ENCODE assay signal across 21 mouse cellular contexts in genomic region chr13:5433652-5434051, GRCm38 (mm10).
DNase-seq lines count a peak whose midpoint lies in the region; ATAC-seq lines count a peak whose summit lies in the region.
"Had no signal": no experiment of that assay in that cellular context is flagged by ENCODE, and none has a peak within 500 bp of the region (broad histone marks: within the 10 kb centered on the region; RNA-seq: fewer than 3 reads in every experiment).

No protein-coding gene starts in this region.

- no peak overlapping the region for H3K9ac ChIP-seq in forebrain, embryonic 13.5 days
- no peak overlapping the region for H3K9ac ChIP-seq in kidney, embryonic 14.5 days (ENCODE audit: low read depth, low read length)
- no peak overlapping the region for H3K9ac ChIP-seq in kidney, embryonic 16.5 days (replicated peaks; ENCODE audit: low read length)
- H3K9ac ChIP-seq: hindbrain, embryonic 12.5 days; limb, embryonic 12.5 days; liver, embryonic 14.5 days had no signal

- H3K4me3 ChIP-seq in forebrain, embryonic 10.5 days = no peak overlapping the region
- H3K4me3 ChIP-seq in forebrain, embryonic 13.5 days = no peak overlapping the region
- no peak overlapping the region for H3K4me3 ChIP-seq in kidney, embryonic 14.5 days (ENCODE audit: low read length)
- H3K4me3 ChIP-seq in kidney, embryonic 16.5 days (ENCODE audit: low read length) = no peak overlapping the region
- H3K4me3 ChIP-seq: hindbrain, embryonic 12.5 days; limb, embryonic 12.5 days; myocyte had no signal

- H3K36me3 ChIP-seq in forebrain, embryonic 10.5 days (replicated peaks) = no peaks in the 10 kb centered on the region
- H3K36me3 ChIP-seq in forebrain, embryonic 13.5 days (ENCODE audit: poor library complexity, severe bottlenecking) = no peaks in the 10 kb centered on the region
- no peaks in the 10 kb centered on the region for H3K36me3 ChIP-seq in kidney, embryonic 14.5 days (ENCODE audit: control insufficient read depth, insufficient read depth, low read length)
- H3K36me3 ChIP-seq in kidney, embryonic 16.5 days (ENCODE audit: insufficient read depth, low read length) = no peaks in the 10 kb centered on the region
- H3K36me3 ChIP-seq: hindbrain, embryonic 12.5 days; limb, embryonic 12.5 days had no signal

- no peaks in the 10 kb centered on the region for H3K27me3 ChIP-seq in forebrain, embryonic 10.5 days (ENCODE audit: poor library complexity, severe bottlenecking)
- H3K27me3 ChIP-seq in forebrain, embryonic 13.5 days = no peaks in the 10 kb centered on the region
- no peaks in the 10 kb centered on the region for H3K27me3 ChIP-seq in kidney, embryonic 14.5 days (ENCODE audit: control insufficient read depth, insufficient read depth, low read length)
- no peaks in the 10 kb centered on the region for H3K27me3 ChIP-seq in kidney, embryonic 16.5 days (ENCODE audit: insufficient read depth, low read length)
- H3K27me3 ChIP-seq: CH12.LX; hindbrain, embryonic 12.5 days; limb, embryonic 12.5 days had no signal

- no peak overlapping the region for H3K27ac ChIP-seq in forebrain, embryonic 10.5 days
- no peak overlapping the region for H3K27ac ChIP-seq in forebrain, embryonic 13.5 days
- no peak overlapping the region for H3K27ac ChIP-seq in kidney, embryonic 14.5 days (ENCODE audit: low read depth, low read length)
- no peak overlapping the region for H3K27ac ChIP-seq in kidney, embryonic 16.5 days (ENCODE audit: low read length)
- H3K27ac ChIP-seq: hindbrain, embryonic 12.5 days; limb, embryonic 12.5 days; liver, embryonic 14.5 days had no signal

- 58% methylated on average over 1 of the region's 1 CpGs for WGBS in forebrain, embryonic 10.5 days
- 53% methylated on average over 1 of the region's 1 CpGs for WGBS in forebrain, embryonic 13.5 days
- WGBS in kidney, embryonic 14.5 days = 10% methylated on average over 1 of the region's 1 CpGs
- WGBS in kidney, embryonic 16.5 days = 10% methylated on average over 1 of the region's 1 CpGs

- H3K4me1 ChIP-seq in forebrain, embryonic 10.5 days = no peaks in the 10 kb centered on the region
- H3K4me1 ChIP-seq in forebrain, embryonic 13.5 days = no peaks in the 10 kb centered on the region
- no peaks in the 10 kb centered on the region for H3K4me1 ChIP-seq in kidney, embryonic 14.5 days (ENCODE audit: control insufficient read depth, insufficient read depth, low read length)
- H3K4me1 ChIP-seq in kidney, embryonic 16.5 days (ENCODE audit: insufficient read depth, low read length) = no peaks in the 10 kb centered on the region
- H3K4me1 ChIP-seq: hindbrain, embryonic 12.5 days; limb, embryonic 12.5 days had no signal

- no peak overlapping the region for H3K4me2 ChIP-seq in forebrain, embryonic 13.5 days
- no peak overlapping the region for H3K4me2 ChIP-seq in kidney, embryonic 14.5 days (replicated peaks; ENCODE audit: low read depth, low read length)
- H3K4me2 ChIP-seq in kidney, embryonic 16.5 days (replicated peaks; ENCODE audit: low read depth, low read length) = no peak overlapping the region
- H3K4me2 ChIP-seq: hindbrain, embryonic 12.5 days; limb, embryonic 12.5 days had no signal

- peaks cover 8% of the 10 kb centered on the region; the same call in 1 of the 2 replicates for H3K9me3 ChIP-seq in forebrain, embryonic 10.5 days
- H3K9me3 ChIP-seq in forebrain, embryonic 13.5 days (replicated peaks) = no peaks in the 10 kb centered on the region
- peaks cover 6% of the 10 kb centered on the region; the same call in 1 of the 2 replicates for H3K9me3 ChIP-seq in kidney, embryonic 14.5 days (ENCODE audit: control insufficient read depth, low read length)
- peaks cover 3% of the 10 kb centered on the region; the same call in 1 of the 2 replicates for H3K9me3 ChIP-seq in kidney, embryonic 16.5 days (ENCODE audit: low read length)
- H3K9me3 ChIP-seq: hindbrain, embryonic 12.5 days had no signal

- DNase-seq in forebrain, embryonic 10.5 days (ENCODE audit: extremely low spot score, low spot score) = peak; percentile 15
- DNase-seq in right cerebral cortex, adult 2 months (ENCODE audit: low spot score in 2 of 2) = peak; percentile 7 to 22
- DNase-seq in right cerebral cortex, postnatal 14 days = no peak
- no peak for DNase-seq in lung, postnatal 25 days (ENCODE audit: low spot score)
- DNase-seq in gastrocnemius, postnatal 4 days (ENCODE audit: low spot score in 2 of 2) = no peak
- DNase-seq: adrenal gland, postnatal 25 days; cerebellum, postnatal 25 days; gastrocnemius, postnatal 36 days; kidney, postnatal 14 days; right cerebral cortex, postnatal 25 days had no signal

- no peak for ATAC-seq in forebrain, embryonic 13.5 days
- 0 out of 2 replicates have a peak, but pooled peaks have one; percentile 69 for ATAC-seq in kidney, embryonic 14.5 days (ENCODE audit: low FRiP score, low TSS enrichment)
- no peak for ATAC-seq in kidney, embryonic 16.5 days (ENCODE audit: low FRiP score, low TSS enrichment)
- ATAC-seq: forebrain, embryonic 14.5 days; intestine, embryonic 16.5 days; lung, postnatal 0 days had no signal

Comparison
In these comparisons a context has a peak if more than half of its experiments do, and no peak if none do; other contexts are left out.
1. DNase-seq: peak in forebrain, embryonic 10.5 days (single experiment) and right cerebral cortex, adult 2 months (2 of 2); none in right cerebral cortex, postnatal 14 days (single experiment), lung, postnatal 25 days (single experiment) and gastrocnemius, postnatal 4 days (0 of 2).